Mouse (Mus musculus) liver, adult 2 months (tissue): ENCODE results near the gene Vmn1r39.

Experiments
- CTCF ChIP-seq: fragments of 200-500 bp; IDR thresholded peaks from 2 replicates; pipeline ENCODE4 v1.5.1; 2011; ENCODE audit warnings: low read depth, low read length, control low read depth
- POLR2A ChIP-seq: fragments of 200-500 bp; IDR thresholded peaks from 2 replicates; pipeline ENCODE4 v1.6.1; 2011; ENCODE audit warnings: low read length, control low read depth; ENCODE audit not compliant: insufficient read depth; ENCODE audit errors: extremely low read depth

DNA sequence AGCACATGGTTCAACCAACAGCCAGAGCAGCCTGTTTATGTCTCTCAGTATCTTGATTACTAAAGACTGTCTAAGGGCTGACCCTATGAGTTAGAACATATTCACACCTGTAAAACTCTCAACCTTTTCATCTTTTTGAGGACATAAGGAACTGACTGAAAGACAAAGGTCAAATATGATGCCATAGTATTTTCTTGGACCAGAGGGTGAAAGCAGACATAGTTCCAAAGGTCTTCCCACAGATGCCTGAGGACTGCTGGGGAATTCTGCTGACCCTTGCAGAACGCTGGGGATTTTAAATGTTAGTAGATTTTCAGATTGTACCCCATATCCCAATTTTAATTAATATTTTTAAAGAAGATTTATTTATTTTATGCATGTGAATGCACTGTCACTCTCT lies 47.9 kb upstream of the Vmn1r39 start:
- TF ChIP-seq POLR2A (no peak), CTCF (no peak)
